7 mouse cellular contexts compared by ENCODE assay signal in genomic region chr5:36033531-36034426, GRCm38 (mm10).
DNase-seq lines count a peak whose midpoint lies in the region; ATAC-seq lines count a peak whose summit lies in the region.

No protein-coding gene starts in this region.

- H3K27me3 ChIP-seq in heart, embryonic 12.5 days (replicated peaks), result 0 out of 2 replicates have a peak, but pooled peaks cover 3% of the 10 kb centered on the region

- ATAC-seq in heart, embryonic 12.5 days (ENCODE audit: insufficient number of reproducible peaks, low FRiP score), result 0 out of 2 replicates have a peak, but pooled peaks have one; percentile 53

- WGBS in heart, embryonic 12.5 days, result 42% methylated on average over 8 of the region's 8 CpGs

- no peak overlapping the region for H3K27ac ChIP-seq in heart, embryonic 12.5 days (ENCODE audit: poor library complexity, severe bottlenecking)

- H3K9ac ChIP-seq in heart, embryonic 12.5 days, result no peak overlapping the region

- no peak overlapping the region for H3K4me2 ChIP-seq in heart, embryonic 12.5 days

- no peaks in the 10 kb centered on the region for H3K9me3 ChIP-seq in heart, embryonic 12.5 days (replicated peaks)

- H3K4me1 ChIP-seq in heart, embryonic 12.5 days (replicated peaks), result peaks cover 4% of the 10 kb centered on the region; the same call in 1 of the 2 replicates

- peak; percentile 68 for DNase-seq in A20 (ENCODE audit: low read depth, low spot score)
- peak; percentile 32 to 42 for DNase-seq in CD8-positive naive resting alpha-beta T cell, adult 2 months (ENCODE audit: low read depth in 2 of 2, low spot score in 2 of 2)
- DNase-seq in cerebellum, postnatal 14 days, result peak; percentile 71 to 75
- peak; percentile 30 to 73 for DNase-seq in layer of hippocampus, adult 18-20 months (ENCODE audit: low spot score in 2 of 2)
- peak; percentile 63 for DNase-seq in lung, postnatal 36 days
- peak; percentile 34 for DNase-seq in right cerebral cortex, postnatal 4 days

- no peak overlapping the region for H3K4me3 ChIP-seq in heart, embryonic 12.5 days

- peaks cover 10% of the 10 kb centered on the region for H3K36me3 ChIP-seq in heart, embryonic 12.5 days
